Mouse (Mus musculus) splenic B cell, adult 2 months (primary cell): ENCODE measurements around the gene Psma7.

Experiments used
- DNase-seq: peaks from one replicate; pipeline ENCODE4 v3.0.0-alpha.2; 2011; ENCODE audit warnings: low read depth, low spot score
- H3K27me3 ChIP-seq: 2 replicates; pipeline ENCODE4 v1.6.1; 2012; ENCODE audit warnings: mild to moderate bottlenecking, low read length, moderate library complexity, mixed read lengths; ENCODE audit not compliant: control insufficient read depth, poor library complexity, insufficient read depth, severe bottlenecking
- H3K36me3 ChIP-seq: 2 replicates; pipeline ENCODE4 v1.6.1; 2012; ENCODE audit warnings: mild to moderate bottlenecking, low read length, moderate library complexity, mixed read lengths; ENCODE audit not compliant: control insufficient read depth, poor library complexity, insufficient read depth, severe bottlenecking

Gene Psma7

GRCm38 (mm10) chr2:180063338-180064131 lies 21.3 kb upstream of the Psma7 start:
- Histone ChIP-seq H3K27me3 (no peaks in the 10 kb centered on the region), H3K36me3 (0 out of 2 replicates have a peak, but pooled peaks cover 2% of the 10 kb centered on the region)
- no peak for DNase-seq

DNA sequence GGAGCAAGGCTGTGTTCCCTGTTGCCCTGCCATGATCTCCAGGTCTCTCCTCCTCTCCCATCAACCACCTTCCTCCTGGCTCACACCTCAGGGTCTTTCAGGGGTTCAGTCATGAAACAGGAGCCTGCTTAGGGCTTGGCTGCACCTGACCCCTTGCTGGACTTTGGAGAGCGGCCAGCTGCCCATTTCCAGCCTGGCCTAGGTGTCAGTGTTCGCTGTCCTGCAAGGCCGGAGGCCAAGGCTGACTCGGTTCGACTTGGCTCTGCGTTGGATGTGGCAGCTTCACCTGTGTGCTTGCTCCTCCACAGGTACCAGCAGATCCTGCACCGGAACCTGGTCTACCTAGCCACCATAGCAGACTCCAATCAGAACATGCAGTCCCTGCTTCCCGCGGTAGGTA lies 10.8 kb upstream of the Psma7 start:
- Histone ChIP-seq H3K36me3 (peaks cover 3% of the 10 kb centered on the region), H3K27me3 (no peaks in the 10 kb centered on the region)
- no peak for DNase-seq

GRCm38 (mm10) chr2:180051986-180052733 lies 9.9 kb upstream of the Psma7 start:
- Histone ChIP-seq H3K27me3 (no peaks in the 10 kb centered on the region), H3K36me3 (peaks cover 3% of the 10 kb centered on the region; the same call in 1 of the 2 replicates)
- DNase-seq, result peak; percentile 61

DNA sequence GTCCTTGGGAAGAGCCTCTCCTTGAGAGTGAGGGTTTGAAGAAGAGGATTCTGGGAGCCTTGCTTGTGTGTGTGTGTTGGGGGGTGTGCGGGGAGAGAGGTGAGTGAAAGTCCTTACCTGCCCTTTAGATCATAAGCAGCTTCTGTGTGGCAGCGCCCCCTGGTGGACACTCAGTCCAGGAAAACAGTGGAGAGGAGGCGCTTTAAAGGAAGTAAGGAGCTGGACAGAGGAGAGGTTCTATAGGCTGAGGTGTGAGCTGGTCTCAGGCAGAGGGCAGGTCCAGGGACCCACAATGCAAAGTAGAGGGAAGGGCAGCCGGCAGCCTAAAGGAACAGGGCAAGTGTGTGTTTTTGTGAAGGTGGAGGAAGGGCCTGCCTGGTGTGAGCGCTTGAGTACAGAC lies 8.8 kb upstream of the Psma7 start:
- no peaks in the 10 kb centered on the region for H3K27me3 ChIP-seq
- DNase-seq, result peak; percentile 89
- 0 out of 2 replicates have a peak, but pooled peaks cover 3% of the 10 kb centered on the region for H3K36me3 ChIP-seq

GRCm38 (mm10) chr2:180047980-180048635 lies 5.9 kb upstream of the Psma7 start:
- no peaks in the 10 kb centered on the region for H3K36me3 ChIP-seq
- DNase-seq, result no peak
- H3K27me3 ChIP-seq, result no peaks in the 10 kb centered on the region

DNA sequence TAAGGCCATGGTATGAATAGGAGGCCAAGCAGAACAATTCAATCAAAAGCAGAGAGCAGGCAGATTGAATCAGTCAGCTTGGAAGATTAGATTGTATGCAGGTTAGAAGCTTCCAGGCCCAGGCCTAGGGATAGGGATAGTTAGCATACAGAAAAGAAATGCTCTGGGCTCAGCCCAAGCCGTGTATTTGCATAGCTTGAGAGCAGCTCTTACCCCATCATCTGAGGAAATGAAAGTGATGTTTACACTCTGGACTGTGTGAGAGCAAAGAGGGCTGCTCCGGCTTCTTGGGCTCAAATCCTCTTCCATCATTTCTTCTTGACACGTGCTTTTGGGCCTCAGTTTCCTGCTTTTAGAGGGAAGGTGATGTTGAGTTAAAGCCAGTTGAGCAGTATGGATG lies 5.3 kb upstream of the Psma7 start:
- Histone ChIP-seq H3K27me3 (no peaks in the 10 kb centered on the region), H3K36me3 (no peaks in the 10 kb centered on the region)
- DNase-seq, result no peak

DNA sequence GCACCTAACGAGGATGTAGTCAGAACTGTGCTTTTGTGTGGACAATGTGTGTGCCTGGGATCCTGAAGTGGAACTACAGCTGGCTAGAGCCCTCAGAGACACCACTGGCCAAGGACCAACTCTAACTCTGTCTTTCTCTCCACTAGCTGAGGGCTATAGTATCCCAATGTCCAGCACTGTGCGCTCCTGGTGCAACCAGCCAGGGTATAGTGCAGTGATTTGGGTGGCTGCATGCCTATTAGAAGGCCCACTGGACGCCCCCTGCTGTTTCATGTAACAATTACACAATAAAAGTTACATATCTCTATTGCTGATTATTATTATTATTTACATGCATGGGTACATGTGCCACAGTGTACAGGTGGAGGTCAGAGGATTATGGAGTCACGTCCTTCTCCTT lies 3.0 kb upstream of the Psma7 start:
- Histone ChIP-seq H3K27me3 (no peaks in the 10 kb centered on the region), H3K36me3 (no peaks in the 10 kb centered on the region)
- DNase-seq, result peak; percentile 79

DNA sequence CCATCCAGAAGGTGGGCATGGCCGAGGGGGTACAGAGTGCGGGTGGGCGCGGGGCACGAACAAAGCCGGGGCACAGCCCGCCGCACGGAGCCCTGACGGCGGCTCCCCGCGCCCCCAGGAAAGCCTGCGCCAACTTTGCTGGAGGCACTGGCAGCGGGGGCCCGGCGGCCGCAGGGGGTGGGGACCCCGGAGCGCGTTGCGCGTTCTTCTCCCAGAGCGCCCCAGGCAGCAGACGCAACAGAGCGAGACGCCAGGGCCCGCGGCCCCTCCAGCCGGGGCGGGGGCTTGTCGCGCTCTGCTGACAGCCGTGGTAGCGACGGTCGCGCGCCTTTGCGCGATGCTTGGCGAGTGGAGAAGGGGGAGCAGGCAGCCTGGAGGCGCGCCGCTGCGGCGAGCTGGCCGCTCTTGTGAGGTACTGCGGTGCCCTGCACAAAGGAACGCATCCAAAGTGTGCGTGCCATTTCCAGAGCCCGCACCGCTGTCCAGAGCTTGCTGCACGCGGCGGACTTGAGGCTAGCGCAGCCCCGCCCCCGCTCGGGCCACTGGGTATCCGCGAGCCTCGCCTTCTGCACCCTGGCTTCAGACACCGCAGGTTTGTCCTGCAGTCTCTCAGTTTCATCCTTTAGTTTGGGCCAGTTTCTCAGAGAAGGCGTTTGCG lies 754 bp upstream of the Psma7 start:
- Histone ChIP-seq H3K27me3 (no peaks in the 10 kb centered on the region), H3K36me3 (no peaks in the 10 kb centered on the region)
- DNase-seq, result peak; percentile 55

DNA sequence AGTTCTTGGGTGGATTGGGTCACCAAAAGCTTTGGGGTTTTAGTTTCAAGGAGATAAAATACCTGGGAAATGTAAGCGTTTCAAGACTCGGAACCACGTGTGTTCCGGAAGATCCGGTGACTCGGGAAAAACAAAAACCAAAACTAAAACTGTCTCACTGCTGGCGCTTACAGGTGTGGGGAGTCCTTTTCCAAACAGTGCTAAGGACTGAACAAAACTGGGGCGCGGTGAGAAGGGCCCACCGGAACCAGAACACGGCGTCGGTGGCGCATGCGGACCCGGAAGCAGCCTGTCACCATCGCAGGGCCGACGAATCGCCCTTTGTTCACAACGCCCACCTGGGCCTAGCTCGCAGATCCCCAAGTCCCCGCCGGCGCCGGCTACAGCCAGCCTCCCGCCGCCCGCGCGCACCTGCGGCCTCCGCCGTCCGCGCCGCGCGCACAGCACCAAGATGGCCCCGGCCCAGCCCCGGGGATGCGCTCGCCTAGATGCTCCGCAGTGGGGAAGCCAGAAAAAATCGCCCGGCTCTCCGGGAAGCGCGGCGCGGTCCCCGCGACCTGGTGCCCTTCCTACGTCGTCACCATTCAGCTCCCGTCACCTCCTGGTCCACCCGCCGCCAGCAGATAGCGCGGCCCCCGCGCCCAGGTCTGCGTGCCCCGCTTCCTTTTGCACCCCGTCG lies 517 bp downstream of the Psma7 start:
- peak; percentile 42 for DNase-seq
- Histone ChIP-seq H3K36me3 (no peaks in the 10 kb centered on the region), H3K27me3 (no peaks in the 10 kb centered on the region)

DNA sequence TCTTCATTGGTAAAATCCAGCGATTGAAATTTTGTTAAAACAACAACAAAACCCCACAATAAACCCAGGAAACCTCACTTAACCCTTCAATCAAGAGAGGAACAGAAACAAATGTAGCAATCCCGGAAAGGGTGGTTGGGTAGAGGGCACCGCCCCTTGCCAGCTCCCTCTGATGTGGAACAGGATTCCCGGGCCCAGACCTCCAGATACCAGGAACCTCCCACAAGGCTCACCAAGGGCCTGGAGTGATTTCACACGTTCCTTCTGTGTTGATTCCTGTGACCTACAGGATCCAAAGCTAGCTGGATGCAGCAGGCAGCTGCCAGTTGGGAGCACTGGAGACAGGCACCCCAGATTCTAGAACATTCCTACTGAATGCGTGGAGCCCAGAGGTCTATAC lies 1.8 kb downstream of the Psma7 start:
- DNase-seq, result no peak
- Histone ChIP-seq H3K27me3 (no peaks in the 10 kb centered on the region), H3K36me3 (peaks cover 2% of the 10 kb centered on the region; the same call in 1 of the 2 replicates)

- peaks cover 3% of the 10 kb centered on the region; the same call in 1 of the 2 replicates for H3K36me3 ChIP-seq
- no peak for DNase-seq
Observed at GRCm38 (mm10) chr2:180034753-180035152, 7.5 kb downstream of the Psma7 start.

GRCm38 (mm10) chr2:180033956-180034355 lies 8.3 kb downstream of the Psma7 start:
- H3K27me3 ChIP-seq, result no peaks in the 10 kb centered on the region
- DNase-seq, result no peak
- H3K36me3 ChIP-seq, result peaks cover 3% of the 10 kb centered on the region; the same call in 1 of the 2 replicates

More at GRCm38 (mm10) chr2:180034753-180035152, 7.5 kb downstream of the Psma7 start:
- no peaks in the 10 kb centered on the region for H3K27me3 ChIP-seq

DNA sequence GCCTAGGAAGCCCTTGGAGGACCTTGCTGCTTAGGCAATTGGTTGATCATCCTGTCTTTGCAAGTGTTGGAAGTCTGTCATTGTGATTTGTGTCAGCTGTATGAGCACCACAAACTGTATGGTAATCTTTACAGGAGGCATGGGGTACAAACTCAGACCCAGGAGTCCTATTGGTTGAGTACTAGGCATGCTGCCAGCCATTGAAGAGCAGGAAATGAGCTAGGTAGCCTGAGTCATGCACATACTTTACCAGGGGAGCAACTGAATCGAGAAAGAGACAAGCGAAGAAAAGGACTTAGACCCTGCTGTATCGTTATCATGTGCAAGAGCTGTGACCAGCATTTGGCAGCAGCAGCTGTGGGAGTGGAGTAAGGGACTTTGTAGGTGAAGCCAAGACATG lies 9.3 kb downstream of the Psma7 start:
- H3K36me3 ChIP-seq, result peaks cover 3% of the 10 kb centered on the region; the same call in 1 of the 2 replicates
- H3K27me3 ChIP-seq, result no peaks in the 10 kb centered on the region
- no peak for DNase-seq

DNA sequence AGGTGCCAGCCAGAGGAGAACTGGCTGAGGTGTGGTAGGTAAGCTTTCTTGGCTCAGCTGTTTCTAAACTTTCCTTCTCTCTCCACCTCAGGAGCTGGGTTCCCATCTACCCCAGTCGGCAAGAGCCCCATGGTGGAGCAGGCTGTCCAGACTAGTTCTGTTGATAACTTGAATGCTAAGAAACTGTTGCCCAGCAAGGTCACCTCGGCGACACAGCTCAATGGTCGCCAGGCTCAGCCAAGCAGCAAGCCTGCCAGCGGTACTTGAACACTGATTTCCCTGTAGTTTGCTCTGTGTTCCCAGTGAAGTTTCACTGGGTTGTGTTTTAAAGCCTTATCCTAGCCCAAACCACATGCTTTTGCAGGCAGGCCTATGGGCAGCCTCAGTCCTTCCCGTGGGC lies 11.0 kb downstream of the Psma7 start:
- Histone ChIP-seq H3K36me3 (peaks cover 3% of the 10 kb centered on the region; the same call in 1 of the 2 replicates), H3K27me3 (no peaks in the 10 kb centered on the region)
- DNase-seq, result no peak
